Mouse (Mus musculus): ENCODE measurements around the gene Mob3b.

- TF ChIP-seq CTCF (conservative IDR thresholded peaks at IDR 0.05; ENCODE audit: low read length) (no peak), NANOG (IDR thresholded peaks at IDR 0.05; ENCODE audit: borderline replicate concordance, low read length) (no peak), POU5F1 (IDR thresholded peaks at IDR 0.05; ENCODE audit: borderline replicate concordance, low read length) (no peak)
Observed at GRCm38 (mm10) chr4:35049036-35049741, 108.1 kb downstream of the Mob3b start.
